Mouse (Mus musculus): ENCODE results near the gene Lcor. TPM values are rescaled to one million over a fixed set of nuclear protein-coding genes. Genes with fewer than 3 reads are reported as not detected.

Gene Lcor
- total RNA-seq, 2 experiments from 2014 or later = 17.3 to 18.7 TPM

DNA sequence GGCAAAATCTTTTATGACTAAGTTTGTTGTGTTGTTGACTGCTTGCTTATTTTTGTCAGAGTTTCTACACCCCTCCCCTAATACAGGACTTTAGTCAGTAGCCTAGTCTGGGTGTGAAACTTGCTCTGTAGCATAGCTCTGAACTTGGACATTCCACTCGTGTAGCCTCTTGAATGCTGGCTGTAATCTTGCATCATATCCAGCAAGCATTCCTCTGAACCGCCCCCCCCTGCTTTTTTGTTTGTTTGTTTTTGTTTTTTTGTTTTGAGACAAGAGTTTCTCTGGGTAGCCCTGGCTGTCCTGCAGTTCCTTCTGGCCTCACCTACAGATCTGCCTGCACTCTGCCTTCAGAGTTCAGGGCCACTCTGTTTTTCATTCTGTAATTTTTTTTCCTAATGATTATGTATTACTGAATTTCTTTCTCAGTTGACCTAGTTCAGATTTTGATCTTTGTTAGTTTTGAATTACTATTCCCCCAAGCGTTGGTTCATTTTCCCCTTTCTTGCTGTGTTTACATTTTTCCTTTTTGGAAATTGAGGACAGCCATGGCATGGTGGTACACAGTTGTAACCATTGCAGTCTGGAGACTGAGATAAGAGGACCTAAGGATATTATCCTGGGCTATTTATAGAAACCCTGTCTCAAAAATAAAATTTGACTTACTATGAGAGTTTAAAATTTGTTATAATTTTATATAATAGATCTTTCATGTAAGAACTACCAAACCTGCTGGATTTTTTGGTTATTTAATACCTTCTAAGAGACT lies 41.5 kb downstream of the Lcor start:
- no peak for DNase-seq (ENCODE audit: extremely low spot score in 1 of 2, low spot score in 2 of 2)
- intact Hi-C loops (cut with DNase I) = no loop called here

DNA sequence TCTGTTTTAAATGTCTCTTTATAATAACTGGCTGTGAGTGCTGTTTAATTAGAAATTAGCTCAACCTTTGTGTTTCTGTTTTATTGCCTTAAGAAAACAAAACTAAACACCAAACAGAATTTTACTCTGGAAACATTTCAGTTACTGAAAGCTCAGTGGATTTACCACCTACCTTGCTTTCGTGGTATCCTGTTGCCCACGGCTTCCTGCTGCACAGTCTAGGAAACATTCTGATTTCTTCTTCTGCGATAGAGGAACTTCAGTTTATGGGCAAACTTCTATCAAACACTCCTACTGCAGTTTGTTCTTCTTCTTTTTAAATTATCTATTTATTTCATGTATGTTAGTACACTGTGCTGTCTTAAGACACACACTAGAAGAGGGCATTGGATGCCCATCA lies 46.7 kb downstream of the Lcor start:
- intact Hi-C loops (cut with DNase I) = no loop called here
- no peak for DNase-seq (ENCODE audit: extremely low spot score in 1 of 2, low spot score in 2 of 2)

DNA sequence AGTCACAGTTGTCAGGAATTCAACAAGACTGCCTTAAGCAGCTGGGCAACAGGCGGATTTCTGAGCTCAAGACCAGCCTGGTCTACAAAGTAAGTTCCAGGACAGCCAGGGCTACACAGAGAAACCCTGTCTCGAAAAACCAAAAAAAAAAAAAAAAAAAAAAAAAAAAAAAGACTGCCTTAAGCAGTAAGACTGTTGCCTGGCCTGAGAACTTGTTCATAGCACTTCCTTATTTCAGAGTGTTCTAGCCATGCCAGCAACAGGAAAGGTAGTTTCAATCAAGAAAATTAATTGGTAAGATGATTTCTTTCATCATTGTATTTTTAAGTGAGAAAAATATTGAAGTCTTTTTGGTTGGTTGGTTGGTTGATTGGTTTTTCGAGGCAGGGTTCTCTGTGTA lies 51.6 kb downstream of the Lcor start:
- intact Hi-C loops (cut with DNase I) = no loop called here
- no peak for DNase-seq (ENCODE audit: extremely low spot score in 1 of 2, low spot score in 2 of 2)

DNA sequence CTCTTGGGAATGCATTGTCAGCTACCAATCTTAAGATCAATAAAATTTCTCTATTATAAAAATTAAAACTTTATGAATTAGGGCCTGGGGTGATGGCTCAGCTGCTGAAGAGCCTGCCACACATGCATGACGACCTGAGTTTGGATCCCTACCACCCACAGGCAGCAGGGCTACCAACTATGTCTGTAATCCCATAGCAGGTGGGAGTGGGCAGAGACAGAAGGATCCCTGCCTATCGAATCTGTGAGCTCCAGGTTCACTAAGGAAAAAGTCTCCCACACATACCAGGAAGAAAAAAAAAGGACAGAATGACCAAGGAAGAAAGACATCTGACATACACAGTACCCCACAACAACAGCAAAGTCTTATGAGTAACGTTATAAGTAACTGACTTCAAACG lies 74.5 kb downstream of the Lcor start:
- DNase-seq (ENCODE audit: extremely low spot score in 1 of 2, low spot score in 2 of 2) = no peak

DNA sequence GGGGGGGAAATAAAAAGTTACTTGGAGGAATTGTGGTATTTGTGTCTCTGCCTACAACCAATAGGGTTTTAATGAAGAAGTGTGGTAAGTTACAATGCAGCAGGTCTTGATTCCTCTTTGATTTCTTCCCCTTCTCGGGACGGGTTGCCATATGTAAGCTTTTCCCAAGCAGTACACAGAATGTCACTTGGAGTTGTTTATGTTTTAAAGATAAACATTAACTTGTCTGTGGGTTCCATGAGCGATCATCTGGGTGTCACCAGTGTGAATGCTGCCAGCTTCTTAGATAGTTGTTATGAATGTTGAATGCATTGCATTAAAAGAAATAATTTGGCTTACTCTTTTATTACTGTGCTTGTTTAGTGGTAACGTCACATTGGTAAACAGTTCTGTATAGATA lies 75.1 kb downstream of the Lcor start:
- intact Hi-C loops (cut with DNase I) = no loop called here
- no peak for DNase-seq (ENCODE audit: extremely low spot score in 1 of 2, low spot score in 2 of 2)

More for the DNA sequence above, 74.5 kb downstream of the Lcor start:
- intact Hi-C loops (cut with DNase I) = no loop called here

DNA sequence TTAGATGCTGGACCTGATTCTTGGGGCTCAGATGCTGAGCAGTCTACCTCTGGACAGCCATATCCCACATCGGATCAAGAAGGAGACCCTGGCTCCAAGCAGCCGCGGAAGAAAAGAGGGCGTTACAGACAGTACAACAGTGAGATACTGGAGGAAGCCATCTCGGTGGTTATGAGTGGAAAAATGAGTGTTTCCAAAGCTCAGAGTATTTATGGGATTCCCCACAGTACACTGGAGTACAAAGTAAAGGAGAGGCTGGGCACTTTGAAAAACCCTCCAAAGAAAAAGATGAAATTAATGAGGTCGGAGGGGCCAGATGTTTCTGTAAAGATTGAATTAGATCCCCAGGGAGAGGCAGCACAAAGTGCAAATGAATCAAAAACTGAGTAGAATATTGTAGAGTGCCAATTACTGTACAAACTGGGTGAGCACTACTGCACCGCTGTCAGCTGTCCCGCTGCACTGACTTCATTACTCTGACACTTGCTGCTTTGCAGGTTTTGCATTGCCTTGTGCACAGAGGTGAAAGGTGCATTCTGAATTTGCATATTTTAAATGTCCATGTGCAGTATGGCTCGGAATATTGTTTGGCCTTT lies 76.6 kb downstream of the Lcor start:
- intact Hi-C loops (cut with DNase I) = no loop called here
- no peak for DNase-seq (ENCODE audit: extremely low spot score in 1 of 2, low spot score in 2 of 2)

DNA sequence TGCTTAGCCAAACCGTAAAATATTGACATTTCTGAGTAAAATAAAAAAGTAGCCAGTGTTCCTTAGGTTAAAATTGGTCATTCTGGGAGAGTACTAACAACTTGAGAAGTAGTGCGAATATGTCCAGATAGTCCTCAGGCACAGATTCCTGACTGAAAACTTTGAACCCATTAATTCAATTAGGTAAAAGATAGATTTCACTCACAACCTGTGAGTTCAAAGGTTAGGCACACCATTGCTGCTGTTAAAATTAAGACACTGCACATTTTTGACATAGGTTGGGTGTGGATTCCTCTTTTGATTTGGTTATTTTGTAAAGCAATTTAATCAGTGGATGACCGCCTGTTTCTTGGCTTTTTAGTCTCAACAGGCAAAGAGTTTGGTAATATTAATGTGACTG lies 78.4 kb downstream of the Lcor start:
- intact Hi-C loops (cut with DNase I) = no loop called here

DNA sequence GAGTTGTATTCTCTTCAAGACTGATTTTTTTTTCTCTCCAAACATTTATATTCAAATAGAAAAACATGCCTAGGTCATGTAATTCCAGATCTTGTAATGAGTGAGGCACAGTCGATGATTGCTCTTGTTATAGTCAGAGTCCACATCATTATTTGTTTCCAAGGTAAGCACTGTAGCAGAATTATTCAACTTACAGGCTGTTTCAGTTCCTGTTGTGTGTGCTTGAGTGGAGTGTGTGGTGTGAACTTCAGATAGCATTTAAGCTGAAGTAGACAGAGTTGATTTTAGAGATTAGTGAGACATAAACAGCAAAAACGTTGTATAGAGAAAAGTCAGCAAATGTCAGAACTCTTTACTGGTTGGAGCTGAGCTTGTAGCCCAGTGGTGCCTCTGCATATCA lies 86.4 kb downstream of the Lcor start:
- no peak for DNase-seq (ENCODE audit: extremely low spot score in 1 of 2, low spot score in 2 of 2)
- intact Hi-C loops (cut with DNase I) = no loop called here

More for the DNA sequence above, 78.4 kb downstream of the Lcor start:
- no peak for DNase-seq (ENCODE audit: extremely low spot score in 1 of 2, low spot score in 2 of 2)

DNA sequence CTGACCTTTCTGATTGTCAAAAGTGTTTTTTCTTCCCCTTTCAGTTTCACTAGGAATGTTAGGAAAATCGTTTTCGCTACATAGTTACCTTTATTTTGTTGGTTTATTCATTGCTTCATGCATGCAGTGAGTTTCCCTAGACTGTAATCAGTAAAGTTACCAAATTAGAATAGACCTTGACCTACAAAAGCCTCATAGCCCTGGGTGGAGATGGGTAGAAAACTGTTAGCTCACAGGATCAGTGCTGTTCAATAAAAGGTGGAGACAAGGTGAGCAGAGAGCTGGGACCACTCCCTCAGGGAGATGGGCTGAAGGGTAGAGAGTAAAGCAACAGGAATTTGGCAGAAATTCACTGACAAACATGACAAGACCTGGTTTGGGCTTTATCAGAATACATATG lies 91.3 kb downstream of the Lcor start:
- no peak for DNase-seq (ENCODE audit: extremely low spot score in 1 of 2, low spot score in 2 of 2)
- intact Hi-C loops (cut with DNase I) = no loop called here

DNA sequence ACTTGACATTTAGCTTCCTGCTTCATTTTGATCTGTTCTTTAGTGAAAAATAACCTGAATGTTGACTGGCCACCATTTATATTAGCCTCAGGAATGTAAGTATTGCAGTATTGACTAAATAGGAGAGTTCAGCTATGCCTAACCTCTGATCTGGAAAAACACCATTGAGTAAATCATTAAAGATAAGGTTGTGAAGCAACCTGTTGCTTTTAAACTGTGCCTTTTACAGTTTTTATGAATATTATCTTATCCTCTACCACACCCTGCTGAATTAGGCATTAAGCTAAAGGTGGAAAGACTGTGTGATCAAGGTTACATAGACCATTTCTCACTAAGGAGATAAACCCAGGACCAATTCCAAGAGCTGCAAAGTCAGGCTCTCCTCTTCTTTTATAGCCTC lies 95.1 kb downstream of the Lcor start:
- intact Hi-C loops (cut with DNase I) = no loop called here
- DNase-seq (ENCODE audit: extremely low spot score in 1 of 2, low spot score in 2 of 2) = no peak

DNA sequence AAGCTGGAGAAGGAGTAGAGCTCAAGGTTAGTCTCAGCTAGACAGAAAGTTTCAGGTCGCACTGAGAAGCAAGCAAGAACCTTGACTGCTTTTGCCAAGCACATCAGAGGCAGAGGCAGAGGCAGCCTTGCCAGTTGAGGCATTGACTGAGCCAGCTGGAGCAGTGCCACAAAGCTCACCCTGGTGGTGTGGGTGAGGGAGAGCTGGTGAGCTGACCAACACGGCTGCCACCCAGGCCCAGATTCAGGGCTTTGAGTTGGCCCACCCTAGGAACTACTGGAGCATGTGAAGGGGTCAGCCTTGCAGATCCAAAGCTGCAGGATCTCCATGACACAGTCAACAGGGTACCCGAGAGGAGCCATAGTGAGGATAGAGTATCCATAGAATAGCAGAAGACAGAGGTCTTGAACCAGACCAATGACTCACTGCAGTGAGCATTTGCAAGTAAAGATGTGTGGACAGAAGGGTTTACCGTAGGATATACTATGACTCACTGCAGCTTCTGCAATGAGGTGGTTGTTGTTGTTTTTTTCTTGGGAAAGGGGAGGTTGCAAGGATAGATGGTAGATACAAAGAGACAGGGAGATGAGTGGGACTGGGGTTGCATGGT lies 97.0 kb downstream of the Lcor start:
- DNase-seq (ENCODE audit: extremely low spot score in 1 of 2, low spot score in 2 of 2) = no peak
- intact Hi-C loops (cut with DNase I) = no loop called here

DNA sequence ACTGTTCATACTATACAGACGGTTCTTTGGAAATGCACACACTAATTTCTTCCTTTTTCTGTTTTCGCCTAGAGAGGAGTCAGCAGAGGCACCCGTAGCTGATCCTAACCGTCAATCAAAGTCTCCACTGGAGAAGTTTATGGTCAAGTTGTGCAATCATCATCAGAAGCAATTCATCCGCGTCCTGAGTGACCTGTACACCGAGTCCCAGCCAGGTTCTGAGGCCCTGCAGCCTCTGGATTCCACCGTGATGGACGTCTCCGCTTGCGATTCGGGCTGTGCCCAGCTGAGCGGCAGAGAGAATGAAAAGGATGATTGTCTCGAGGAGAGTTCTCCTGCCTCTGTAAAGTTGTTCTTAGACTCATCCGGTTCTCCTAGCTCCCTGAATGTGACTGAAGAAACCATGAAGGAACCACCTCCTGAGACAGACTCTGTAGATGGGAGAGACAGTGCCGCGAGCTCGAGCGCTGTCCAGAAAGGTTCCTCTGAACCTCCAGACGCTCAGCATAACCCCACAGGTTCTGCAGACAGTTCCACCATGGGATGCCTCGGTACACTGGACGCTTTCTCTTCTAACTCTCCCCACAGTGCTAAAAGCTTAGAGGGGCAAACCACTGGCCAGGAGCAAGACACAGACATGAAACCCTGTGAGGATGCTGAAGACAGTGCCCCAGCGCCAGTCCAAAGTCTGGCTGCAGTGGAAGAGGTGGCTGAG lies 99.4 kb downstream of the Lcor start, which contains the start of gene Gm340:
Gm340 (plus strand) TSS at position 665 of the 715 bp plus-strand sequence.
- no peak for DNase-seq (ENCODE audit: extremely low spot score in 1 of 2, low spot score in 2 of 2)
- intact Hi-C loops (cut with DNase I) = no loop called here

DNA sequence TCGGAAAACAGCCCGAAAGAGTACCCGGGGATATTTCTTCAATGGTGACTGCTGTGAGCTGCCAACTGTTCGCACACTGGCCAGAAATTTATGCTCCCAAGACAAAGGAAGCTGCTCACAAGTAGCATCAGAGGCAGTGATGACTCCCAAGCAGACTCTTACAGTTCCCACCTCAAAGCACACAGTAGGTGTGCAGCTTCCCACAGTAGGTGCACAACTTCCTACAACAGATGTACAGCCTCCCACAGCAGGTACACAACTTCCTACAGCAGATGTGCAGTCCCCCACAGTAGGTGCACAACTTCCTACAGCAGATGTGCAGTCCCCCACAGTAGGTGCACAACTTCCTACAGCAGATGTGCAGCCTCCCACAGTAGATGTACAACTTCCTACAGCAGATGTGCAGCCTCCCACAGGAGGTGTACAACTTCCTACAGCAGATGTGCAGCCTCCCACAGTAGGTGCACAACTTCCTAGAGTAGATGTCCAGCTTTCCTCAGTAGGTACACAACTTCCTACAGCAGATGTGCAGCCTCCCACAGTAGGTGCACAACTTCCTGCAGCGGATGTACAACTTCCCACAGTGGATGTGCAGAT lies 100.6 kb downstream of the Lcor start:
- intact Hi-C loops (cut with DNase I) = no loop called here
- DNase-seq (ENCODE audit: extremely low spot score in 1 of 2, low spot score in 2 of 2) = no peak

DNA sequence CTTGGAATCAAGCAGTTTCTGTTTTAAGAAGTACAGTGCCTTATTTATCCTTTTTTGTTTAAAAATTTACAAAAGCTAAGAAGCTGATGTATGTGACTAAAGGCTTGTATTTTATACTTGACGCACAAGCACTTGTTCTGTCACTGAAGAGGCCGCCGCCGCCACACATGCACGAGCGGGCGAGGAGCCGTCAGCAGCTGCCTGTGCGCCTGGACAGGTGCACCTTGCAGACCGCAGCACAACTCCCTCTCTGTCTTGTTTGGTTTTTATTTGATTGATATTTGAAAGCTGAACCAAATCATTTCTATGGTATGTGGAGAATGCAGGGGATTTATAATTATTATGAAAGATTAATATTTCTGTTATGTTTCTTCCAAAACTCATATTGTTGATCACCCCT lies 104.3 kb downstream of the Lcor start:
- no peak for DNase-seq (ENCODE audit: extremely low spot score in 1 of 2, low spot score in 2 of 2)
- intact Hi-C loops (cut with DNase I) = no loop called here

DNA sequence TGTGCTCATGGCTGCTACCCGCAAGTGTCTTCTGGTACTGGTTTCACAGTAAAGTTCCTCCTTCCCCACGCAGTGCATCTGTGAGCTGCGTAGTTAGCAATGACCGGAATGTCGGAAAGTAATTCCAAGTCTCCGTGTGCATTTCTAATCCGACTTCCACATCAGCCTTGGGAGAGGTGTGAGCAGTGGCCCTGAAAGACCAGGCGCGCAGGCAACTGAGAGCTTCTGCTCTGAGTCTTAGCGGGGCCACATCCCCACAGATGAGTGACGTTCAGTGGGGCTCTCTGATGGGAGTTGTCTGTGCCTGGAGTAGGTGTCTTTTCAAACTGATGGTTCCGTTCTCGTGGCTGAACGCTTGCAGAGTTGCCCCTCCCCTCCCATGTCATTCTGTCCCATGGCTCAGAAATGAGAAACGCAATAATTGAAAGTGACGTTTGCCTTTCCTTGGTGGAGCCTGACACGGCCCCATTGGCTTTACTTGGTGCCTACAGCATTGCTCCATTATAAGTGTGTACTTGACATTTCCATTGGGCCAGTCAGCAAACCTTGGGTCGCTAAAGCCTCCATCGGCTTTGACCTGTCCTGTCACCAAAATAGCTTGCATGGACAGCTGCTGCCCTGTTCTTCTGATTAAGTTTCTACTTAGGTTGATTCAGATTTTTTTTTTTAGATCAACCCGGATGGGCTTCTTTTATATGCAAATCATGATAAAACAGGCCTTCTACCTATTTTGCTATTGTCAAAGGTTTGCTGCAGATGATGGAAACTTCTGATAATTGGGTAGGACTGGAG lies 105.2 kb downstream of the Lcor start:
- DNase-seq (ENCODE audit: extremely low spot score in 1 of 2, low spot score in 2 of 2) = no peak
- intact Hi-C loops (cut with DNase I) = no loop called here

DNA sequence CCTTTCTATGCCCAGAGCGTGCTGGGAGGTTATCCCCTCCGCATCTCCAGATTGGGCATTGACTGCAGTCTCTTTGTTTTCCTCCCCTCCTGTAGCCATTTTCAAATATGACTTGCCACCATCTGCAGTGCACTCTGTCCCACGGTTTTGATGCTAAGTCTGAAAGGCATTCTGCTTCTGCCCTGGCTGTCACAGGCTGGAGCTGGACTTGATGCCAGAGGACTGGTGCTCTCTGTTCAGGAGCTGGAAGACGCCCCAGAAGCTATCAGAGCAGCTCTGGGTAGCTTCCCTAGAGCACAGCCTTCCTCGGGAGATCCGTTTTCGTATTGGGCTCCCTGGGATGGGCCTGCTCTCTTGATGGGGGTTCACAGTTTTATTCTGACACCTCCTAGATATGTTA lies 106.6 kb downstream of the Lcor start:
- intact Hi-C loops (cut with DNase I) = no loop called here
- DNase-seq (ENCODE audit: extremely low spot score in 1 of 2, low spot score in 2 of 2) = no peak

DNA sequence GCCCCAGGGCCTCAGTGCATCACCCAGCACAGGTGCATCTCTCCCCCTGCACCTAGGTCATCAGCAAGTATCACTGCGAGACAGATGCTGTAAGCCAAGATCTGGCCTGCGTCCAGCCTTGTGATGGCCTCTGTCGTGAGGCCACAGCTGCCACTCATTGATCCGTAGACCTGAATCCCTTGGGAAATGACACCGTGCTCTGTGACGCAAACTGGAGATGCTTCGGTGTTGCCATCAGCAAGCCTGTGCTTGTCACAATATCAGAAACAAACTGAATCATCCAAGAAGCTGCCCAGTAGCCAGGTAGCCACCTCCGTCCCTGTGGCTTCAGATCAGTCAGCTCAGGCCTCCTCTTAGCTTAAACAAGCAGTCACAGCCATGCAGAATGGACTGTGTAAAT lies 107.2 kb downstream of the Lcor start:
- intact Hi-C loops (cut with DNase I) = no loop called here
- no peak for DNase-seq (ENCODE audit: extremely low spot score in 1 of 2, low spot score in 2 of 2)

DNA sequence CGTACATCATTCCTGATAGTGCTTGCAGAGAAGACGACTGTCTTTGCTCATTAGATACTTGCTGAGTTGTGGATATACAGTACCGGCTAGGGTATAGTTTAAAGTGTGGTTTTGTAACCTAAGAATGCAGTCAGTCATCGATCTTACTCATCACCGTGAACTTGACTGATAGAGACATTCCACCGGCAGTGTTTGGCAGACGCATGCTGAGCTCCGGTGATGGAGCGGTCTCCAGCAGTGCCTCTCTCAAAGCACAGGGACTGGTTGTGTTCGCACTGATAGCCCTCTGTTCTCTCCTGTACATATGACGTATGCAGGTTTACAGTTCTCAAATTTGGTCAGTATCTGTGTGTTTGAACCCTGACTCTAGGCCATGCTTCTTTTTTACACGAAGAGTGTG lies 109.4 kb downstream of the Lcor start:
- intact Hi-C loops (cut with DNase I) = no loop called here
- no peak for DNase-seq (ENCODE audit: extremely low spot score in 1 of 2, low spot score in 2 of 2)
